Mouse (Mus musculus) mature B cell (primary cell): ENCODE results near the gene Pabpn1l.

Experiments used
- in situ Hi-C: fragments of 300-500 bp; cut with MboI; formaldehyde crosslinking; loops from 2 replicates; pipeline ENCODE4 v1.14.3; 2019

The Pabpn1l gene

DNA sequence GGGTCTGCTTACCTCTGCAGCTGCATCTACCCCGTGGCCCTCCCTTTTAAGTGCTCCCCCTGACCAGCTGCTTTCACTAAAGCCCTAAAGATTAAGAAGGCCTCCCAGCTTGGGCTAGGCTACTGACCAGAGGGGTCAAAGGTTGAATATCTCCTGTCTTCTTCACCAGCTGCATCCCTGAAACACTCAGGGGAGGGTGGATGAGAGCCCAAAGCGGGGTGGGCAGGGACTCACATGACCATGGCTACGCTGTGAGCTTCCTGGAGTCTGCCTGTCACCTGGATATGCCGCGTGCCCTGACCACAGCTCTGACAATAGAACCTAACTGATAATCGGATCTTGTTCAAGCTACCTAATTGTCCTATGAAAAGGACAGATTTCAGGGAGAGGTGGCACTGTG is at the start of gene Pabpn1l:
TSS of gene Pabpn1l (minus strand) at position 13 of the 400 bp plus-strand sequence.
- in situ Hi-C loops = no loop called here

DNA sequence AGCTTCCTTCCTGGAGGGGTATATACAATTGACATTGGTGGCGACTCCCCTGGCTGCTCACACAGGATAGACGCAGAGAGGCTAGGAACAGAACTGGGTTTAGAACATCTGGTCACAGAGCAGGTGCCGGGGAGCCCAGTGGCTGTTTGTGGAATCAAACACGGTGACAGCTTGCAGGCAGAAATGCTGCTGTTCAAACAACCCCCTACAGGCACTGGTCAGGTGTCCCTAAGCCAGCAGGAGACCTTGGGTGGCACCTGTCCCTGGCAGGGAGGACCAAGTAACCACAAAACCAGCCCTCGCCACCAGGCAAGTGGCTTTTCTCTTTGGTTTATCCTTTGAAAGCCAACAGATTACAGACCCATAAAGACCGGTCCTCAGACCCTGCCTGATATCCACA is 49.4 kb upstream of the Pabpn1l start:
- in situ Hi-C loops = loop anchor here (10.0 kb wide), 1 partner anchor 57 kb away; the partner anchor contains the start of genes Galns and Trappc2l

DNA sequence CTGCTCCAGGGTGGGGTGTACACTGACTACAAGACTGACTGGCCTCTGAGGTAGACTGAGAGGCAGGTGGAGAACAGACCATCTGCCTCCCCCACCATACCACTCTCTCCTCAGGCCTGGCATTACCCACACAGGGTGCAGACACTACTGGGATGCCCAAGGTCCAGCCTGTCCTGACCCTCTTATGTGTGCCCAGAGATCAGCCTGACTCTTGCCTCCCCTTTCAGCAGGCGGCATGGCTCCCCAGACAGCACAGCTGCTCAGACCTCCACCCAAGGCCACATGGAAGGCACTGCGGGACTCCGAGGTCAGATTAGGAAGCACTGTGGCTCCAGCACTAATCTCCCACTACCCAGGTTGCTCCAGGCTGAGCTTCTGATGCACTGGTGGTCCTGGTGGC is 48.2 kb upstream of the Pabpn1l start:
- in situ Hi-C loops = loop anchor here (10.0 kb wide), 1 partner anchor 56 kb away; the partner anchor contains the start of genes Galns and Trappc2l

DNA sequence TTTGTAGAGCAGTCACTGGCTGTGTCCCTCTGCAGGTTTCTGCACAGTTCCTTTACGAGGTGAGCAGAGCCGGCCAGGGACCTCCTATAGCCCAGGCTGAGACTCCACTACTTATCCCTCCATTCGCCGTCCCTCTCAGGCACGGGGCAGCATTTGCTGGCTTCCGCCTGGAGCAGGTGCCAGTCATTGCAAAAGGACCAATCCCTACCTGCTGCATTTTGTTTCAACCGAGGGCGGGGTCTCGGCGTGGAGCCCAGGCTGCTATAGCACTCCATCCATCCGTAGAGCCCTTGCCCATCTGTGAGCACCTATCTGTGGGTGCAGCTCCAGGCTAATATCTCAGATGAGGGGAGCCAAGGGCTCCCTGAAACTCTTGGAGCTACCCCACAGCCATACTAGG is 47.5 kb upstream of the Pabpn1l start:
- in situ Hi-C loops = loop anchor here (10.0 kb wide), 1 partner anchor 55 kb away; the partner anchor contains the start of genes Galns and Trappc2l

DNA sequence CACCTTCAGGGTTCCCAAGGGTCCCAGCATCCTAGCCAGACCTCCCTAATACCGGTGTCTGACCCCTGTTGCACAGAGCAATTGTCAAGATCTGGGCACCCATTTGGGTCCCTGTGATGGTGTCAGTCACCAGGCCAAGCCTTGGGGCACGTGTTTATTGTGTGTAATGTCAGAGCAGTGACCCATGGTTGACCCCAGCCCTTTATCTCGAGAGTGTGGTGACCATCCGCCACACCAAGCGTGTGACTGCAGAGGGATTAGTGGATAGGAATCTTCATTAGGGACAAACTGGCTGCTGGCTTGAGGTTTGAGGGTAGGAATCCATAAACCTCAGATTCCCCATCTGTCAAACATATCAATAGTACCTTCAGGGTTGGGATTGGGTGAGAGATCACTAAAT is 46.8 kb upstream of the Pabpn1l start:
- in situ Hi-C loops = no loop called here

DNA sequence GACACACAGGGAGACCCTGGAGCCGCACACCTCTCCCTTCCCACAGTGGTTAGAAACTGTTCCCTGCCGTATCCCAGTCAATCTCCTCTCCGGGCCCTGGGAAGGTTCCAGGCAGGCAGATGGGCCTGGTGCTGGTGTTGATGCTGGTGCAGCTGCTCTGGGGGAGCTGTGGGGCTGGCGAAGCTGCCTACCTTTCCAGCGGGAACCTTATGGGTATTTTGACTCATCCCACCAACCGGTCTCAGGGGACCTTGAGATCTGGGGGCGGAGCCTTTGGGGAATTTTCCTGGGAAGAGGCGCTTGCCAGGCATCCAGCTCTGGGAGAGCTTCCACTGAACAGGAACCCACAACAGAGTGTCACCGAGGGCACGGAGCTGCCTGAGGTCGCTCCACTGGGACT is 45.3 kb upstream of the Pabpn1l start:
- in situ Hi-C loops = no loop called here

DNA sequence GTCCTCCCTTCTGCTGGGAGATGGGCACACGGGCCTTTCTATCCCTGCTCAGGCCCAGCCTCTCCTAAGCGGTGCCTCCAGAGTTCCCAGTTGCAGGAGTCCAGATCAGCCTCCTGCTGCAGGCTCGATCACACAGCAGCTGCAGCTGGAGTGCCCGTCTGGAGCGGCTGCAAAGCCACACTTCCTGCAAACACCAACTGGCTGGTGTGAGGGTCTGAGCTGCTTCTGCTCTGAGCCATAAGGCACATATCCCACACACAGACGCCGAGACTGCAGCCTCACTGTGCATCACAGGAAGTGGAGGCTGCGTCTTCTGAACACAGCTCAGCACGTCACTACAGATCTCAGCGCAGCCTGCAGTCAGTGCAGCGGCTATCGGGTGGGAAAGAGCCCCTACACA is 44.3 kb upstream of the Pabpn1l start:
- in situ Hi-C loops = no loop called here

DNA sequence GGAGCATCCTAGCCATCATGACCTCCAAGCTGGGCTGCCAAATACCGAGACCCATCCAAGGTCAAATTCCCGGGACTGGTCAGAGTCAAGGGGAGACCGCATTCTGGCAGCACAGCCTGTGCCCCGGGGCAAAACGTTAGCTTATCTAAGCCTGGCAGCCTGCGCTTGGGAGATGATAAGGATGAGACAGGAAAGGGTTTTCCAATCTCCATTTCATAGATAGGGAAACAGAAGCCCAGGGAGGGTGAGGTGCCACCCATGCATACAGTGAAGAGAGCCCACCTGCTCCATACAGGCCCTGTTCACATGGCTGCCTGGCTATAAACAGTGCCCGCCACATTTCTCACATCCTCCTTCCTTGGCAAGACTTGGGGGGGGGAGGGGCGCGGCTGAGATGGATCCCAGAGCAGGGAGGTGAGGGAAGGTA is 43.8 kb upstream of the Pabpn1l start:
- in situ Hi-C loops = no loop called here

DNA sequence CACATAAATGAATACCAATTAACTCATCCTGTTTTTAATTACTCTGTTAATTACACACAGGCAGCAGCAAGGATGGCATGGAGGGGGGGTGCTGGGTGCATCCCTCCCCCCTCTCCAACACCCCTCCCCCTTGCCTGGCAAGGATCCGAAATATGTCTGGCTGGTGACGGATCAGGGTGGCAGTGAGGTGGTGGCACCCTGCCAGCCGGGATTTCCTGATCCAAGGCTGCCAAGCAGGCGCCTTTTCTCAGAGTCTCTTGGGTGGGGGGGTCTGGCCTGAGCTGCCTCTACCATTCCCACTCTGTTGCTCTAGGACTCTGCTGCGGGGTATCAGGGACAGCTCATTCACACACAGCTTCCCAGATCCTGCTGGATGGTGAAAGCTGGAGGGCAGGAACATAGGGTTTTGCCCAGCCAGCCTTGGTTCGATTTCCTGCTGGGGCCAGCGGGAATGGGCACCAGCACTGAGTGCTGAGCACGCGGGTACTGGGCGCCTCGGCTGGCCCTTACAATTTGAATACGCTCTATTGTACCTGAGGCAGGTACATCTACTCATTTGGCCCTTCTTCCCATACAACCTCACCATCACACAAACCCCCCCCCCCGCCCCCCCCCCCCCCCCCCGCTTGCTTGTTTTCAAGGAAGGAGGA is 43.3 kb upstream of the Pabpn1l start:
- in situ Hi-C loops = no loop called here

DNA sequence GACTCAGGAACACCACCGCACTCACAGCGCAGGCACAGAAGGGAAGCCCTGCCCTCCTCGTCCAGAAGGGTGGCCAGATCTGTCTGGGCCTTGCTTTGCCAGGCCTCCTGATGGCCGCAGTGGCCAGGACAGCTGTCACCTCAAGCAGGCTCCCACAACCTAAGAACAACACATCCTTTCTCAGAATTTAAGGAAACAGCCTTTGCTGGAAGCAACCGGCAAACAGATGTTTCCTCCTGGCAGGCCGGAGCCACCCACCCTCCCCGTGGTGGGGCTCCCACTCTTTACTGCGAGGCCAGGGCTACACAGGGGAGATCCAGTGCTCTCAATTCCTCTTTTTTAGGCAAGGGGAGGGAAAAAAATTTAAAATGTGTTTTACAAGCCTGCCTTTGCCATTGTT is 42.7 kb upstream of the Pabpn1l start:
- in situ Hi-C loops = no loop called here

DNA sequence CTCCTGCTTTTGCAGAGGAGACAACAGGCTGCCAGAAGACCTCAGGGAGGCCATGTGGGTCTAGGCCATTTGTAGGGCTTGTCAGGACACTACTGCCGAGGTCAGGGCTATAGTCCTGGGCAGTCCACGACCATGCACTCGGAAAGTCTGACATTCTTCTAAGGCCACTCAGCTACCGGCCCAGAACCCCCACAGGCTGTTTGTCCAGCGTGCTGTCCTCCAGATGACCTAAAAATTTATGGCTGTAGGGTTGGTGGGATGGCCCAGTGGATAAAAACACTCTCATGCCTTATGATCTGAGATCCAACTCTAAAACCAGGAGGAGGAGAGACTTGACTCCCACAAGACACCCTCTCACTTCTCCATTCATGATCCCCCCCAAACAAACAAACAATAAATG is 41.1 kb upstream of the Pabpn1l start:
- in situ Hi-C loops = no loop called here

DNA sequence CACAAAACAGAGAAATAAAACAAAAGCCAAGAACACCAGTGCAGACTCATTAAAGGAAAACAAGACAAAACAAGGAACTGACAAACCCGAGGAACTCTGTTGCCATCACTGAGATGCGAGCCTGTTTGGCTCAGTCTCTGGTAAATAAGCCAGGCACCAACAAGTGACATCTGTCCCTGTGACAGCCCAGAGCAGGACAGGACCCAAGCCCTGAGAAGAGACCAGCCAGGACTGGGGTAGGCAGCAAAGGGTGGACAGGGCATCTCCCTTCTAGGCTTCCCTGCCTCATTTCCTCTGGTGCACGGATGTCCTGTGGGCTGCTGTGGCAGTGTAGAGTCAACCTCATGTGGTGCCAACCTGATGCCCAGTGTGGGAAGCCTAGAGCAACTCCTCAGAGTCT is 40.6 kb upstream of the Pabpn1l start:
- in situ Hi-C loops = no loop called here

DNA sequence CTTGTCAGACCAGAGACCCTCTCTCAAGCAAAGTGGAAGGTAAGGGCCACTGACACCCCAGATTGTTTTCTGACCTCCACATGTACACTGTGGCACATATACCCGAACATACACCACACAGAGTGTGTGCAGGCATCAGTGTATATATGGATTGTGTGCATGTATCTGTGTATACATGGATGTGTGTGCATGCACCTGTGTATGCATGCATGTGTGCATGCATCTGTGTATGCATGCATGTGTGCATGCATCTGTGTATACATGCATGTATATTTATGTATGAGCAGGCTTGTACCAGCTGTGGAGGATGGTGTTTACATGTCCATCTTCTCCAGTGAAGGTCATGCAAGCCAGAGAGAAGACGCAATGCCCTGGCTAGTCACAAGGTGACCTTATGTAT is 39.4 kb upstream of the Pabpn1l start:
- in situ Hi-C loops = no loop called here

DNA sequence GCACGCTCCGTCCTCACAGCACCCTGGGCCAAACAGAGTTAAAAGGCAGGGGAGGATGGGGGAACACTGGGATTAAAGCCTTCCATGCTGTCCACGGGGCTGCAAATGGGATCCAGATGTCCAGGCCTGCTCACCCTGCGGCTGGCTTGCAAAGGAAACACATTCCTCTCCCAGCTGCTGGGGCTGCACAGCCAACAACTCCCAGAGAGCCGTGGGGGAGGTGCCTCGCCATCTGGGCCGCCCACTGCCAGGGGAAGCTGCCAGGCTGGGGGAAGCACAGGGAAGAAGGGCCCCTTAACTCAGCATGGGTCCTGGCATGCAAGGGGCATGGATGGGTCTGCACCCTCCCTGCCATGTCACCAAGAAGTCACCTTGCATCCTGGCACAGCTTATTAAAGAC is 38.6 kb upstream of the Pabpn1l start:
- in situ Hi-C loops = no loop called here

DNA sequence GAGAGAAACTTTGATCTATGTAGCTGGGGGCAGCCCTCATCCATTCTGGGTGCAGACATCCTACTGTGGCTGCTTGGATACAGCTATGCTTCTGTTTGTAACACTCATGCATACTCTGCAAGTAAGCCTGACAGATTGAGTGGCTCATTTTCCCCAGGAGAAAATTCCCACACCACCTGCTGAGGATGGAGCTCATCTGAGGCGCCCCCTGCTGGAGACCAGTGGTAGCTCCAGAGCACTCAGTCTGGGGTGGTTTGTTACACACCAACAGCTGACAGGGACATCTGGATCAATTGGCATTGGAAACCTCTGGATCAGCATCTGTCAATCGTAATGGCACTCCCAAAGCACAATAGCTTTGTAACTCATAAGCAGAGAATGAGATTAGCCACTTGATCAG is 37.5 kb upstream of the Pabpn1l start:
- in situ Hi-C loops = no loop called here

DNA sequence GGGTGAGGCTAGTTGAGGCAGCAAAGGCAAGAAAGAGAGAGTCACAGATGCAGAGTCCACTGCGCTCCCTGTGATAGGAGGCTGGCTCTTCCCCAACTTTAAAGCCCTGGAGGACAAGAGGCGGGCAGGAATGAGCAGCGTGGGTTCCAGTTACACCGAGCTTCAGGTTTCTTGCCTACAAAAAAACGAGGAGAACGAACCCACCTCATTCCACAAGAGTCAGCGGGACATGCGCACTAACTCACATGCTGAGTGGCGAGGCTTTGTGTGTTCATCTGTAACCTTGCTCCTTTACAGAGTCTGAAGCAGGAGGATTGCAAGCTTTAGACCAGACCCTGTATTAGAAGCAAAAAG is 36.2 kb upstream of the Pabpn1l start:
- in situ Hi-C loops = no loop called here

DNA sequence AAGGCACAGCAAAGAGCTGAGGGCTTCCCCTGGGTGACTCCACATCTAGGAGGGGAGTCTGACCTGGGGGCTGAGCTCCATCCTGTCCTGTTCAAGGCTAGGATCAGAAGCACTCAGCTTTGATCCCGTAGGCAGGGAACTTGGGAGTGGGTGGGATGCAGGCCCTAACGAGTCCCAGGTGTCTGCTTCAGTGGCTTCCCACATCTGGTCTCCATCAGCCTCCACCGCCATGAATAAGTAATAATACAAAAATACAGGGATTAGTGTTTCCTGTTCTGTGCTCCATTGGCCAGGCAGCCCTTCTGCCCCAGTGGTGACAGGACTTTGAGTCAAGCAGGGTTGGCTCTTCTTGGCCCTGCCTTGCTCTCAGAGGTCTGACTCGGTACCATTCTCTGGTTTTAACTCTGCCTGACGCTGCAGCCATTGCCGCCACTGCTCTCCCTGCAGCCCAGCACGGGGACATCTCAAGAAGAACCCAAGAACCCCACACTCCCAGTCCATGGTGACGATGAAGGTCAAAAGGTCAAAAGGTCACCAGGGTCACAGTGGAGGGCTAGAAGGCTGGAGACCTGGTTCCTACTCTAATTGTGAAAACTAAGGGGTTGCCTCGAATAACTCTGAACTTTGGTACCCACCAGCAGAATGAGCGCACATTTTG is 35.7 kb upstream of the Pabpn1l start:
- in situ Hi-C loops = no loop called here

DNA sequence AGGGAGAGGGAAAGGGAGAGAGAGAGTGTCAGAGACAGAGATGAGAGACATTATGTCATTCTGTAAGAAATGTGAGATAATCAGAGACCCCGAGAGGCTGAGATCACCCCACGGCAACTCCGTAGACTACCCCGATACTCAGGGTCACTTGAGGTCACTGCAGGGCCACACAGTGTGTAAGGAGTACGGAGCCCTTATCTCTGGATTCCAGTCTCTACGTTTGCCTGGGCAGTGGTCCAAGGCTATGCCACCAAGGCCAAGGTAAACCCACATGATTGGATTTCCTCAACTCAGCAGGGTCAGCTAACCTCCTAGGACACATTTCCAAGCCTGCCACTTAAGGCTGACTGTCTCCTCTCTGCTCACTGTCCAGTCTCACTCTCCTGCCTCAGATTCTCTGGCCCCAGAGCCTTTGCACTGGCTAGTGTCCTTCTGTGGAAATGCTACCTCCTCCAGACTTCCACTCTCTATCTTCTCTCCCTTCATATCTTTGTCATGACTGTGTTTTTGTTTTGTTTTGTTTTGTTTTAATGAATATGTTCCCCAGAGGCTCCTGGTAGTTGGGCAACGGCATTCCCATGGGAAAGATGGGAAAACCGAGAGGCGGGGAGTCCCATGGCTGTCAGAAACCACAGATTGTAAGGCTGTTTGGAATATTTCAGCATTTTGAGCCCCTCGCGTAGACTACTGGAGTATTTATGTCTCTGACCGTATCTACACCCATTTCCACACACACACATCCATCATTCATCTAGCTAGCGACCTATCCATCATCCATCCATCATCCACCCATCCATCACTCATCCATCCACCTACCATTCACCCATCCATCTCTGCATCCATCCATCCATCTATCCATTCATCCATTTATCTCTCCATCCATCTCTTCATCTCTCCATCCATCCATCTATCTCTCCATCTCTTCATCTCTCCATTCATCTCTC is 33.8 kb upstream of the Pabpn1l start:
- in situ Hi-C loops = no loop called here

DNA sequence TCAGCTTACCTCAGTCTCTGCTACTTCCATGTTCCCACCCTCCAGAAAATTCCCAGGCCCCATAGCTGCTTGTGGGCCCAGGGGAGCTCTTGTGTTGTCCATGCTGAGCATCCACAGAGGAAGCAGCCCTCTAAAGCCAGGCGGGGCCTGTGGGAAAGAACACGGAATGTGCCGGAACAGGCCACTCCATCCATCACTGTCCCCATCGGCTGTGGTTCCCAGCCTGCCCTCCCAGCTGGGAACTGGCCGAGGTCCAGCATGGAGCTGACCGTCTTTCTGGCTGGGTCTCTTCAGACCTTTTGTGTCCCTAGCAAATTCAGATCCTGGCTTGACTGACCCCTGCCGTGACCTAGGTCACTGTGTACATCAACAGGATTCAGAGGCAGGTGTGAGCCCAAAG is 32.2 kb upstream of the Pabpn1l start:
- in situ Hi-C loops = no loop called here

DNA sequence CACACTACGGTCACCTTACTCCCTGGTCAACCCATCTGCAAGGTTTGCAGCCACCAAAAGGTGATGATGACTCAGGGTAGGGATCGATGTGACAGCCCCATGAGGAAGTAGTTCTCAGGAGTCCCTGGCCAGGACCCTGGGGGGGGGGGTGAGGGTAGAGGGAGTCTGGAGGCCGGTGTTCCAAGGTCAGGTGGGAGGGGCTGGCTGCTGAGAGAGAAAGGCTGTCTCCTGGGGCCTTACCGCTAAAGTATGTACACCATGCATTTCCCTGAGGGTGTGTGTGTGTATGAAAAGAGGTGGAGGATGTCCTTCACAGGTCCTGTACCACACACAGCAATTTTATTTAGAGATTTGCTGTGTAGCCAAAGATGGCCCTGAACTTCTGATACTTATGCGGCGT is 30.1 kb upstream of the Pabpn1l start:
- in situ Hi-C loops = no loop called here

DNA sequence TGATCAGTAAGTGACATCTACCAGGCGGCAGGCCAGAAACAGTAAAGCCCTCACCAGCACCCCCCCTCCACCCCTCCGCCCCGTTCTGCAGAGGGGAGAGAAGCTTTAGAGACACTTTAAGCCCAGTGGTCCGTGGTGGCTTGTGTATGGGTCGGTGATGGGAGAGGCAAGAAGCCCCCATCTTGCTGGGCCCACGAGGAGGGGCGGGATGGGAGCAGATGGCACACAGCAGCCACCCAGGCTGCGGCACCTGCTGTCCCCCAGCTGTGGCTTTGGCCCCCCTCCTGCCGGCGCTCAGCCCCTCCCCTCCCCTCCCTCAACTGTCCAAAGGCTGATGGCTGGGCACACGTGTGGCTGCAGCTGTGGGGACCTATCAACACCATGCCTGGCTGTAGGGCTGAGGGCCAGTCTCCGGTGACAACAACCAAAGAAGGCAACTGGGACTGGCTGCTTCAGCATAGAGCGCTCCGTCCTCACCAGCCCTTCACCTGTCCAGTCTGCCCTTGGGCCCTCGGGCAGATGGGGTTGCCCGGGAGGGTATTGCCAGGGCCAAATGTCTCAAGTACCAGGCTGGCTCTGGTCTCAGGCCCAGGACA is 28.9 kb upstream of the Pabpn1l start:
- in situ Hi-C loops = no loop called here
